Mouse (Mus musculus) G1E (cell line): ENCODE measurements around the gene Rreb1.

Experiments
- CTCF ChIP-seq: IDR thresholded peaks from 2 replicates; pipeline ENCODE4 v1.5.1; 2012; ENCODE audit warnings: low read depth, low read length, inconsistent platforms, mixed read lengths
- TAL1 ChIP-seq: conservative IDR thresholded peaks from 2 replicates; pipeline ENCODE4 v1.6.1; 2012; ENCODE audit warnings: low read depth, low read length, inconsistent platforms, mixed read lengths

GRCm38 (mm10) chr13:37778147-37778593 lies at the start of gene Rreb1:
- TF ChIP-seq CTCF, result no peak
- TF ChIP-seq TAL1, result no peak
